Mouse (Mus musculus) intestine, embryonic 14.5 days (tissue): ENCODE results near the gene Gm10945. TPM values are rescaled to one million over a fixed set of nuclear protein-coding genes. Genes with fewer than 3 reads are reported as not detected.
A peak's percentile ranks its signal among the peaks of the same experiment; 100 is the strongest.

ENCODE experiments used
- ATAC-seq: fragments of 200-750 bp; cut with Nextera tagmentation; replicated peaks from 2 replicates; pipeline ENCODE4 v1.8.0; 2017; ENCODE audit warnings: low read depth, moderate number of reproducible peaks, moderate TSS enrichment, moderate library complexity; ENCODE audit not compliant: low FRiP score, low TSS enrichment
- DNase-seq: peaks from one replicate; pipeline ENCODE4 v3.0.0-alpha.2; 2018; ENCODE audit warnings: low spot score
- H3K27ac ChIP-seq: fragments of 300-500 bp; sonication (generic); 2 replicates; pipeline ENCODE4 v1.5.1; 2014; ENCODE audit warnings: low read depth, mild to moderate bottlenecking, control low read depth
- H3K27me3 ChIP-seq: fragments of 300-500 bp; sonication (generic); replicated peaks from 2 replicates; pipeline ENCODE4 v1.6.1; 2014; ENCODE audit warnings: low read length, control low read depth; ENCODE audit not compliant: control insufficient read depth, insufficient read depth
- H3K36me3 ChIP-seq: fragments of 300-500 bp; sonication (generic); 2 replicates; pipeline ENCODE4 v1.6.1; 2014; ENCODE audit warnings: low read length, control low read depth; ENCODE audit not compliant: control insufficient read depth, insufficient read depth
- H3K4me1 ChIP-seq: fragments of 300-500 bp; sonication (generic); replicated peaks from 2 replicates; pipeline ENCODE4 v1.6.1; 2014; ENCODE audit warnings: low read length, control low read depth, mixed read lengths; ENCODE audit not compliant: control insufficient read depth, insufficient read depth
- H3K4me2 ChIP-seq: fragments of 300-500 bp; sonication (generic); 2 replicates; pipeline ENCODE4 v1.6.1; 2014; ENCODE audit warnings: low read length
- H3K4me3 ChIP-seq: fragments of 300-500 bp; sonication (generic); 2 replicates; pipeline ENCODE4 v1.5.1; 2014; ENCODE audit warnings: low read depth, low read length, control low read depth, mixed read lengths
- H3K9ac ChIP-seq: fragments of 300-500 bp; sonication (generic); 2 replicates; pipeline ENCODE4 v1.6.1; 2014; ENCODE audit warnings: mild to moderate bottlenecking, low read length
- H3K9me3 ChIP-seq: fragments of 300-500 bp; sonication (generic); 2 replicates; pipeline ENCODE4 v1.6.1; 2016; ENCODE audit warnings: low read length, control low read depth; ENCODE audit not compliant: control insufficient read depth
- WGBS: fragments of 180-500 bp; shearing (Covaris S2); extraction: QIAGEN DNeasy Blood & Tissue Kit; methylation state at CpG from one replicate; pipeline ENCODE4 v1.1.7; 2014; 5-methylcytosine and 5-hydroxymethylcytosine counted together
- polyA plus RNA-seq: library from polyadenylated mRNA; unstranded; fragments of >200 nt; fragmentation: Nextera tagmentation; extraction: Ambion mirVana; gene quantifications from 2 replicates; pipeline ENCODE4 v1.2.1, GENCODE M21; 2014

Gm10945 gene
- polyA plus RNA-seq, result not detected in 2 replicates

GRCm38 (mm10) chr10:6761287-6761811, at the start of gene Gm10945:
Gm10945 (minus strand) TSS chr10:6761761.
- H3K27ac ChIP-seq, result no peak within 1 kb of the TSS
- 86% methylated on average over 2 of the region's 2 CpGs for WGBS
- H3K4me1 ChIP-seq, result no peaks in the 10 kb centered on the region
- H3K27me3 ChIP-seq, result no peaks in the 10 kb centered on the region
- no peak within 1 kb of the TSS for H3K4me3 ChIP-seq
- no peak for DNase-seq
- no peak for ATAC-seq
- no peaks in the 10 kb centered on the region for H3K36me3 ChIP-seq
- no peak within 1 kb of the TSS for H3K4me2 ChIP-seq
- H3K9me3 ChIP-seq, result no peaks in the 10 kb centered on the region
- no peak within 1 kb of the TSS for H3K9ac ChIP-seq

GRCm38 (mm10) chr10:6790226-6790625, 28.7 kb upstream of the Gm10945 start:
- Histone ChIP-seq H3K27me3 (peaks cover 4% of the 10 kb centered on the region; the same call in 1 of the 2 replicates), H3K9ac (no peak overlapping the region), H3K4me1 (no peaks in the 10 kb centered on the region), H3K27ac (no peak overlapping the region), H3K4me2 (no peak overlapping the region), H3K9me3 (no peaks in the 10 kb centered on the region), H3K36me3 (no peaks in the 10 kb centered on the region), H3K4me3 (no peak overlapping the region)
- ATAC-seq (no peak), DNase-seq (no peak)

DNA sequence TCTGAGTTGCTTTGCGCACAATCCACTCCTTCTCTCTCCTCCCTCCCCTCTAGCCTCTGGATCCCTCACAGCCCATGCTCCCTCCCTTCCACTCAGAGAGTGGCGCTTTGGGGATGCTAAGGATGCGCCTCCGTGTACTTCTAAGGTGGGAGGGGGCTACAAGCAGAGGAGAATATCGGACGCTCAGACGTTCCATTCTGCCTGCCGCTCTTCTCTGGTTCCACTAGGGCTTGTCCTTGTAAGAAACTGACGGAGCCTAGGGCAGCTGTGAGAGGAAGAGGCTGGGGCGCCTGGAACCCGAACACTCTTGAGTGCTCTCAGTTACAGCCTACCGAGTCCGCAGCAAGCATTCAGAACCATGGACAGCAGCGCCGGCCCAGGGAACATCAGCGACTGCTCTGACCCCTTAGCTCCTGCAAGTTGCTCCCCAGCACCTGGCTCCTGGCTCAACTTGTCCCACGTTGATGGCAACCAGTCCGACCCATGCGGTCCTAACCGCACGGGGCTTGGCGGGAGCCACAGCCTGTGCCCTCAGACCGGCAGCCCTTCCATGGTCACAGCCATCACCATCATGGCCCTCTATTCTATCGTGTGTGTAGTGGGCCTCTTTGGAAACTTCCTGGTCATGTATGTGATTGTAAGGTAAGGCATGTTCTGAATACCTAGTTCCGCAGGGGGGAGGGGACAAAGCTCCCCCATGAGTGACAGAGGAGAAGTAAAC, 27.1 kb upstream of the Gm10945 start:
- H3K4me2 ChIP-seq, result no peak overlapping the region
- H3K36me3 ChIP-seq, result no peaks in the 10 kb centered on the region
- no peaks in the 10 kb centered on the region for H3K9me3 ChIP-seq
- WGBS, result 5% methylated on average over 25 of the region's 25 CpGs
- ATAC-seq (peak; percentile 79), DNase-seq (peak; percentile 93)
- no peak overlapping the region for H3K9ac ChIP-seq
- H3K27ac ChIP-seq, result no peak overlapping the region
- H3K4me3 ChIP-seq, result no peak overlapping the region
- H3K27me3 ChIP-seq, result peaks cover 4% of the 10 kb centered on the region; the same call in 1 of the 2 replicates
- no peaks in the 10 kb centered on the region for H3K4me1 ChIP-seq

- 83% methylated on average over 3 of the region's 3 CpGs for WGBS
- Histone ChIP-seq H3K36me3 (no peaks in the 10 kb centered on the region), H3K9ac (no peak within 1 kb of the TSS), H3K4me1 (no peaks in the 10 kb centered on the region), H3K4me2 (no peak within 1 kb of the TSS), H3K4me3 (no peak within 1 kb of the TSS), H3K9me3 (no peaks in the 10 kb centered on the region), H3K27me3 (no peaks in the 10 kb centered on the region), H3K27ac (no peak within 1 kb of the TSS)
- no peak for DNase-seq
- ATAC-seq, result no peak
Observed at GRCm38 (mm10) chr10:6758206-6758605, 3.4 kb downstream of the Gm10945 start, which contains the start of gene Oprm1. Oprm1 (plus strand) TSS chr10:6758506.

DNA sequence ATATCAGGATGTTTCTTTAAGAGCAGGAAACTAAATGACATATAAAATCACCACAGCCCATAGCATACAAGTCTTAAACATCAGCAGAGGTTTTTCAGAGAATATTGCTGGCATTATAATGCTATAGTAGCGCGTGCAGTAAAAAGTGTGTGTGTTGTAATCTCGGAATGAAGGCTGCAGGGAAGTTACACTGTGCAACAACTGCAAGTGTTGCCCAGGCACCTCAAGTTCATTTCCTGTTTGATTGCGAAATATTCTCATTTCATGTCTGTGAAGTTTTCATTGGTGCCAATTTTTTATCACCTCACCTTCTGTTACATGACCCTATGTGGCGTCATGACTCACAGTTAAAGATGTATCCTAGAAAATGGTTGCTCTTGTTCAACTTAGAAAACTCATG, 8.2 kb downstream of the Gm10945 start:
- Histone ChIP-seq H3K9ac (no peak overlapping the region), H3K27ac (no peak overlapping the region), H3K4me1 (no peaks in the 10 kb centered on the region), H3K9me3 (no peaks in the 10 kb centered on the region), H3K36me3 (no peaks in the 10 kb centered on the region), H3K4me2 (no peak overlapping the region), H3K4me3 (no peak overlapping the region), H3K27me3 (no peaks in the 10 kb centered on the region)
- WGBS, result 85% methylated on average over 5 of the region's 5 CpGs
- DNase-seq (no peak), ATAC-seq (no peak)

- DNase-seq, result no peak
- no peak for ATAC-seq
- no peak overlapping the region for H3K27ac ChIP-seq
- H3K36me3 ChIP-seq, result no peaks in the 10 kb centered on the region
- WGBS, result 88% methylated on average over 3 of the region's 3 CpGs
- no peaks in the 10 kb centered on the region for H3K27me3 ChIP-seq
- no peak overlapping the region for H3K4me2 ChIP-seq
- H3K4me1 ChIP-seq, result no peaks in the 10 kb centered on the region
- H3K9me3 ChIP-seq, result no peaks in the 10 kb centered on the region
- H3K4me3 ChIP-seq, result no peak overlapping the region
- no peak overlapping the region for H3K9ac ChIP-seq
Observed at GRCm38 (mm10) chr10:6728469-6728868, 33.1 kb downstream of the Gm10945 start.

GRCm38 (mm10) chr10:6723765-6724164, 37.8 kb downstream of the Gm10945 start:
- no peak for DNase-seq
- Histone ChIP-seq H3K36me3 (no peaks in the 10 kb centered on the region), H3K27ac (no peak overlapping the region), H3K4me3 (no peak overlapping the region), H3K4me2 (no peak overlapping the region), H3K9me3 (no peaks in the 10 kb centered on the region), H3K27me3 (no peaks in the 10 kb centered on the region), H3K4me1 (no peaks in the 10 kb centered on the region), H3K9ac (no peak overlapping the region)
- no peak for ATAC-seq
- 67% methylated on average over 1 of the region's 1 CpGs for whole genome bisulfite sequencing

GRCm38 (mm10) chr10:6717181-6717948, 44.2 kb downstream of the Gm10945 start:
- H3K4me1 ChIP-seq, result no peaks in the 10 kb centered on the region
- 79% methylated on average over 4 of the region's 4 CpGs for WGBS
- DNase-seq, result no peak
- no peak overlapping the region for H3K4me3 ChIP-seq
- no peak overlapping the region for H3K4me2 ChIP-seq
- no peak overlapping the region for H3K27ac ChIP-seq
- no peaks in the 10 kb centered on the region for H3K36me3 ChIP-seq
- no peak for ATAC-seq
- H3K9me3 ChIP-seq, result no peaks in the 10 kb centered on the region
- H3K27me3 ChIP-seq, result no peaks in the 10 kb centered on the region
- no peak overlapping the region for H3K9ac ChIP-seq
